Mouse (Mus musculus): Measurements from ENCODE around the gene Sppl3. TPM values are rescaled to one million over a fixed set of nuclear protein-coding genes. Genes with fewer than 3 reads are reported as not detected.

Sppl3 gene
- polyA plus RNA-seq (2021; fragmentation: Nextera tagmentation), result 9.0 and 24.2 TPM in 2 replicates
- long read RNA-seq, experiment 1, partial matches to known transcripts, result 17 of 24 reads
- long read RNA-seq, experiment 1, other reads (novel, unspliced or antisense), result 2 of 24 reads
- long read RNA-seq, experiment 2, partial matches to known transcripts, result 24 of 28 reads
- long read RNA-seq, experiment 2, other reads (novel, unspliced or antisense), result 4 of 28 reads

GRCm38 (mm10) chr5:115010577-115011216 is at the start of gene Sppl3:
Sppl3 (plus strand) TSS chr5:115011137.

DNA sequence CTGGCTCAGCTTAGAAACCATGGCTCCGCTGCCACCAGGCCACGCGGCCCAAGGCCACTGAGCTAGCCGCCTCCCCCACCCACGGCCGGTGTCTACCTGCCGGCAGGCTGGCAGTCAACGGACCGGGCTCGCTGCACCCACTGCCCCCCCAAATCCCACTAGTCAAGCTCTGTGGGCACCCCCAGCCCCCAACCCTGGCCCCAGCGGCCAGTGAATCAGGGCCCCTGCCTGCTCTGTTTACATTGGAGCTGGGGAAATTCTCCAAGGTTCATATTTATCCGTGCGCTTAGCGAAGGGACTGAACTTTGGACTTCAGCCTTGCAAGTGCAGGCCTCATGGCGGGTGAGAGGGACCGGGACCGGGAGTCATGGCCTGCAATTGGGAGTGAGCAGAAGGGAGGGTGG is 40.1 kb upstream of the Sppl3 start, which contains the start of gene Hnf1a:
Gene Hnf1a (minus strand): TSS at position 271 of the 404 bp plus-strand sequence.

GRCm38 (mm10) chr5:115098195-115098594 is 87.3 kb downstream of the Sppl3 start, which contains the start of gene Gm10401:
Gm10401 (minus strand) TSS chr5:115098295.

GRCm38 (mm10) chr5:115118961-115119570 is 108.1 kb downstream of the Sppl3 start, which contains the start of gene Acads:
Acads (minus strand) TSS chr5:115119346.

GRCm38 (mm10) chr5:115134234-115135165 is 123.6 kb downstream of the Sppl3 start, which contains the start of gene Unc119b:
Unc119b (minus strand) TSS chr5:115134975.

Other genes starting within 250 kb of the Sppl3 start
- gene Ankrd13a, start 236.5 kb upstream of the Sppl3 start, polyA plus RNA-seq (2021; fragmentation: Nextera tagmentation), result 4.5 and 7.9 TPM in 2 replicates
- gene Git2, start 235.6 kb upstream of the Sppl3 start, polyA plus RNA-seq (2021; fragmentation: Nextera tagmentation), result 15.5 and 20.1 TPM in 2 replicates
- 253 and 313 TPM in 2 replicates for gene 1500011B03Rik, start 187.7 kb upstream of the Sppl3 start, polyA plus RNA-seq (2021; fragmentation: Nextera tagmentation)
- not detected in 2 replicates for gene 4930519G04Rik, start 157.5 kb upstream of the Sppl3 start, polyA plus RNA-seq (2021; fragmentation: Nextera tagmentation)
- 0.12 and 0.18 TPM in 2 replicates for gene Gm9936, start 152.5 kb upstream of the Sppl3 start, polyA plus RNA-seq (2021; fragmentation: Nextera tagmentation)
- 4.5 and 5.4 TPM in 2 replicates for gene Oasl2, start 114.2 kb upstream of the Sppl3 start, polyA plus RNA-seq (2021; fragmentation: Nextera tagmentation)
- 0.15 and 0.44 TPM in 2 replicates for gene Oasl1, start 87.9 kb upstream of the Sppl3 start, polyA plus RNA-seq (2021; fragmentation: Nextera tagmentation)
- 207 and 285 TPM in 2 replicates for gene 2210016L21Rik, start 69.0 kb upstream of the Sppl3 start, polyA plus RNA-seq (2021; fragmentation: Nextera tagmentation)
- not detected in 2 replicates for gene Hnf1a, start 40.0 kb upstream of the Sppl3 start, polyA plus RNA-seq (2021; fragmentation: Nextera tagmentation)
- 8.4 and 17.3 TPM in 2 replicates for gene Gm10401, start 87.2 kb downstream of the Sppl3 start, polyA plus RNA-seq (2021; fragmentation: Nextera tagmentation)
- gene Acads, start 108.2 kb downstream of the Sppl3 start, polyA plus RNA-seq (2021; fragmentation: Nextera tagmentation), result 3.7 and 6.1 TPM in 2 replicates
- 12.8 and 14.9 TPM in 2 replicates for gene Unc119b, start 123.8 kb downstream of the Sppl3 start, polyA plus RNA-seq (2021; fragmentation: Nextera tagmentation)
- gene Mlec, start 147.0 kb downstream of the Sppl3 start, polyA plus RNA-seq (2021; fragmentation: Nextera tagmentation), result 16.4 and 23.1 TPM in 2 replicates
- gene Cabp1, start 183.2 kb downstream of the Sppl3 start, polyA plus RNA-seq (2021; fragmentation: Nextera tagmentation), result 22.4 and 33.5 TPM in 2 replicates
- 299 and 371 TPM in 2 replicates for gene Pop5, start 224.7 kb downstream of the Sppl3 start, polyA plus RNA-seq (2021; fragmentation: Nextera tagmentation)

Measured in left cerebral cortex, adult 6 months (tissue).